Mouse (Mus musculus): ENCODE results near the gene Ferd3l. TPM values are rescaled to one million over a fixed set of nuclear protein-coding genes. Genes with fewer than 3 reads are reported as not detected.

Ferd3l gene
- polyA plus RNA-seq, 1 experiment from 2014 or later = not detected

GRCm38 (mm10) chr12:33955606-33956295 is 27.5 kb downstream of the Ferd3l start:
- Histone ChIP-seq H3K9ac (replicated peaks; ENCODE audit: low read length) (peak overlapping the region; percentile 97), H3K36me3 (replicated peaks; ENCODE audit: control insufficient read depth, insufficient read depth, low read depth, low read length) (no peaks in the 10 kb centered on the region), H3K4me3 (ENCODE audit: low read depth, low read length) (peak overlapping the region; percentile 79), H3K9me3 (replicated peaks; ENCODE audit: control insufficient read depth, low read length) (no peaks in the 10 kb centered on the region), H3K4me2 (ENCODE audit: low read depth, low read length) (peak overlapping the region; percentile 78), H3K27ac (replicated peaks; ENCODE audit: low read depth, low read length) (peak overlapping the region; percentile 62; the same call in 1 of the 2 replicates), H3K27me3 (ENCODE audit: control insufficient read depth, insufficient read depth, low read length) (peaks cover 6% of the 10 kb centered on the region), H3K4me1 (ENCODE audit: control insufficient read depth, insufficient read depth, low read length) (no peaks in the 10 kb centered on the region)
- DNase-seq (ENCODE audit: low spot score) (peak; percentile 72), ATAC-seq (replicated peaks; ENCODE audit: insufficient number of reproducible peaks, low FRiP score, low TSS enrichment, low read depth) (no peak)
- WGBS = 2% methylated on average over 28 of the region's 28 CpGs

- ATAC-seq (replicated peaks; ENCODE audit: insufficient number of reproducible peaks, low FRiP score, low TSS enrichment, low read depth) (peak; percentile 58), DNase-seq (ENCODE audit: low spot score) (peak; percentile 63)
- Histone ChIP-seq H3K27ac (replicated peaks; ENCODE audit: low read depth, low read length) (peak overlapping the region; percentile 98), H3K9me3 (replicated peaks; ENCODE audit: control insufficient read depth, low read length) (no peaks in the 10 kb centered on the region), H3K4me2 (ENCODE audit: low read depth, low read length) (peak overlapping the region; percentile 78), H3K4me1 (ENCODE audit: control insufficient read depth, insufficient read depth, low read length) (no peaks in the 10 kb centered on the region), H3K9ac (replicated peaks; ENCODE audit: low read length) (peak overlapping the region; percentile 97), H3K27me3 (ENCODE audit: control insufficient read depth, insufficient read depth, low read length) (peaks cover 6% of the 10 kb centered on the region), H3K4me3 (ENCODE audit: low read depth, low read length) (peak overlapping the region; percentile 79), H3K36me3 (replicated peaks; ENCODE audit: control insufficient read depth, insufficient read depth, low read depth, low read length) (no peaks in the 10 kb centered on the region)
- under 1% methylated on average over 39 of the region's 43 CpGs for WGBS
These were observed 28.6 kb downstream of the Ferd3l start for GRCm38 (mm10) chr12:33956576-33957399.

- peak; percentile 89 for ATAC-seq (replicated peaks; ENCODE audit: insufficient number of reproducible peaks, low FRiP score, low TSS enrichment, low read depth)
- Histone ChIP-seq H3K4me1 (ENCODE audit: control insufficient read depth, insufficient read depth, low read length) (no peaks in the 10 kb centered on the region), H3K27me3 (ENCODE audit: control insufficient read depth, insufficient read depth, low read length) (peaks cover 6% of the 10 kb centered on the region), H3K4me2 (ENCODE audit: low read depth, low read length) (peak within 1 kb of the TSS; percentile 78), H3K27ac (replicated peaks; ENCODE audit: low read depth, low read length) (peak within 1 kb of the TSS; percentile 98), H3K36me3 (replicated peaks; ENCODE audit: control insufficient read depth, insufficient read depth, low read depth, low read length) (no peaks in the 10 kb centered on the region), H3K4me3 (ENCODE audit: low read depth, low read length) (peak within 1 kb of the TSS; percentile 79), H3K9ac (replicated peaks; ENCODE audit: low read length) (peak within 1 kb of the TSS; percentile 97), H3K9me3 (replicated peaks; ENCODE audit: control insufficient read depth, low read length) (no peaks in the 10 kb centered on the region)
- peak; percentile 96 for DNase-seq (ENCODE audit: low spot score)
- WGBS = under 1% methylated on average over 89 of the region's 105 CpGs
These were observed 29.4 kb downstream of the Ferd3l start, which contains the start of gene Twist1 for GRCm38 (mm10) chr12:33957400-33958240. TSS of gene Twist1 (plus strand) at chr12:33957671.

GRCm38 (mm10) chr12:33958241-33959194 is 30.3 kb downstream of the Ferd3l start:
- Histone ChIP-seq H3K27ac (replicated peaks; ENCODE audit: low read depth, low read length) (peak overlapping the region; percentile 98), H3K27me3 (ENCODE audit: control insufficient read depth, insufficient read depth, low read length) (peaks cover 6% of the 10 kb centered on the region)
- under 1% methylated on average over 47 of the region's 56 CpGs for WGBS

GRCm38 (mm10) chr12:33959206-33959605 is 31.0 kb downstream of the Ferd3l start:
- DNase-seq (ENCODE audit: low spot score) (peak; percentile 53), ATAC-seq (replicated peaks; ENCODE audit: insufficient number of reproducible peaks, low FRiP score, low TSS enrichment, low read depth) (no peak)
- Histone ChIP-seq H3K27me3 (ENCODE audit: control insufficient read depth, insufficient read depth, low read length) (peaks cover 6% of the 10 kb centered on the region), H3K4me3 (ENCODE audit: low read depth, low read length) (peak overlapping the region; percentile 79), H3K9me3 (replicated peaks; ENCODE audit: control insufficient read depth, low read length) (no peaks in the 10 kb centered on the region), H3K36me3 (replicated peaks; ENCODE audit: control insufficient read depth, insufficient read depth, low read depth, low read length) (no peaks in the 10 kb centered on the region), H3K27ac (replicated peaks; ENCODE audit: low read depth, low read length) (peak overlapping the region; percentile 98), H3K4me1 (ENCODE audit: control insufficient read depth, insufficient read depth, low read length) (no peaks in the 10 kb centered on the region), H3K4me2 (ENCODE audit: low read depth, low read length) (peak overlapping the region; percentile 36), H3K9ac (replicated peaks; ENCODE audit: low read length) (peak overlapping the region; percentile 97)
- 0% methylated on average over 6 of the region's 6 CpGs for WGBS

More at GRCm38 (mm10) chr12:33958241-33959194, 30.3 kb downstream of the Ferd3l start:
- H3K9me3 ChIP-seq (replicated peaks; ENCODE audit: control insufficient read depth, low read length) = no peaks in the 10 kb centered on the region
- DNase-seq (ENCODE audit: low spot score) (peak; percentile 64), ATAC-seq (replicated peaks; ENCODE audit: insufficient number of reproducible peaks, low FRiP score, low TSS enrichment, low read depth) (peak; percentile 15; the same call in 1 of the 2 replicates)
- no peaks in the 10 kb centered on the region for H3K36me3 ChIP-seq (replicated peaks; ENCODE audit: control insufficient read depth, insufficient read depth, low read depth, low read length)
- H3K4me1 ChIP-seq (ENCODE audit: control insufficient read depth, insufficient read depth, low read length) = no peaks in the 10 kb centered on the region
- H3K9ac ChIP-seq (replicated peaks; ENCODE audit: low read length) = peak overlapping the region; percentile 97
- peak overlapping the region; percentile 78 for H3K4me2 ChIP-seq (ENCODE audit: low read depth, low read length)
- peak overlapping the region; percentile 79 for H3K4me3 ChIP-seq (ENCODE audit: low read depth, low read length)

- Histone ChIP-seq H3K4me1 (ENCODE audit: control insufficient read depth, insufficient read depth, low read length) (no peaks in the 10 kb centered on the region), H3K9ac (replicated peaks; ENCODE audit: low read length) (peak overlapping the region; percentile 72), H3K4me3 (ENCODE audit: low read depth, low read length) (peak overlapping the region; percentile 49), H3K27ac (replicated peaks; ENCODE audit: low read depth, low read length) (peak overlapping the region; percentile 67), H3K36me3 (replicated peaks; ENCODE audit: control insufficient read depth, insufficient read depth, low read depth, low read length) (no peaks in the 10 kb centered on the region), H3K27me3 (ENCODE audit: control insufficient read depth, insufficient read depth, low read length) (peaks cover 4% of the 10 kb centered on the region), H3K4me2 (ENCODE audit: low read depth, low read length) (peak overlapping the region; percentile 19; the same call in 1 of the 2 replicates), H3K9me3 (replicated peaks; ENCODE audit: control insufficient read depth, low read length) (no peaks in the 10 kb centered on the region)
- 2% methylated on average over 3 of the region's 3 CpGs for WGBS
- DNase-seq (ENCODE audit: low spot score) (peak; percentile 45), ATAC-seq (replicated peaks; ENCODE audit: insufficient number of reproducible peaks, low FRiP score, low TSS enrichment, low read depth) (no peak)
These were observed 31.6 kb downstream of the Ferd3l start for GRCm38 (mm10) chr12:33959846-33960245.

GRCm38 (mm10) chr12:33961013-33961412 is 32.8 kb downstream of the Ferd3l start:
- Histone ChIP-seq H3K9me3 (replicated peaks; ENCODE audit: control insufficient read depth, low read length) (no peaks in the 10 kb centered on the region), H3K4me1 (ENCODE audit: control insufficient read depth, insufficient read depth, low read length) (no peaks in the 10 kb centered on the region), H3K27me3 (ENCODE audit: control insufficient read depth, insufficient read depth, low read length) (peaks cover 3% of the 10 kb centered on the region; the same call in 1 of the 2 replicates), H3K4me3 (ENCODE audit: low read depth, low read length) (peak overlapping the region; percentile 40), H3K4me2 (ENCODE audit: low read depth, low read length) (peak overlapping the region; percentile 35), H3K9ac (replicated peaks; ENCODE audit: low read length) (peak overlapping the region; percentile 68), H3K27ac (replicated peaks; ENCODE audit: low read depth, low read length) (peak overlapping the region; percentile 62), H3K36me3 (replicated peaks; ENCODE audit: control insufficient read depth, insufficient read depth, low read depth, low read length) (no peaks in the 10 kb centered on the region)
- DNase-seq (ENCODE audit: low spot score) (peak; percentile 65), ATAC-seq (replicated peaks; ENCODE audit: insufficient number of reproducible peaks, low FRiP score, low TSS enrichment, low read depth) (no peak)
- WGBS = 9% methylated on average over 5 of the region's 5 CpGs

Data from embryonic facial prominence, embryonic 11.5 days (tissue).